Mouse (Mus musculus): ENCODE data around the gene Rpl35. TPM values are rescaled to one million over a fixed set of nuclear protein-coding genes. Genes with fewer than 3 reads are reported as not detected.
A peak's percentile ranks its signal among the peaks of the same experiment; 100 is the strongest.

Gene Rpl35
- total and polyA plus RNA-seq, 2 experiments from 2014 or later, result 110 to 596 TPM

DNA sequence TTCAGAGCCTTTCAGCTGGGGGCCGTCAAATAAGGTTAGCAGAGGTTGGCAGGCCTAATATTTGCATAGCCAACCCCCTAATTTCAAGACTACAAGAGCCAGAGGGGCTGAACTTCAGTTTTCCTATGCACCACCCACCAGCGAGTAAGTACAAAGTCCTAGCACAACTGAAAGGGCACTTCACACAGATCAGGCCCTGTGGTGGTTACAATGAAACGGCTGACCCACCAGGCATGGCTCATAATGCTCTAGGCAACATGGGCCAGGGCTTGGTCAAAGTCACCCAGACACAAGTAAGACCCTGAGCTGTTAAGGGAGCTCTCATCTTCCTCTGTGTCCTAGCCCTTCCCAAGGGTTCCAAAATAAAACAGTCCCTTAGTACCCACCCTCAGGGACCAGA, 3.6 kb downstream of the Rpl35 start:
- no peak for ATAC-seq (ENCODE audit: low FRiP score)
- Histone ChIP-seq H3K9ac (replicated peaks; ENCODE audit: low read length, poor library complexity, severe bottlenecking) (no peak overlapping the region), H3K4me3 (ENCODE audit: low read depth, low read length) (no peak overlapping the region), H3K4me2 (ENCODE audit: low read depth, low read length, poor library complexity, severe bottlenecking) (no peak overlapping the region), H3K4me1 (ENCODE audit: insufficient read depth, low read length) (peaks cover 8% of the 10 kb centered on the region; the same call in 1 of the 2 replicates), H3K27ac (ENCODE audit: low read depth, low read length) (no peak overlapping the region), H3K9me3 (ENCODE audit: low read length) (no peaks in the 10 kb centered on the region), H3K36me3 (ENCODE audit: insufficient read depth, low read length) (peaks cover 27% of the 10 kb centered on the region), H3K27me3 (ENCODE audit: insufficient read depth, low read length) (no peaks in the 10 kb centered on the region)
- 79% methylated on average over 3 of the region's 3 CpGs for WGBS
- DNase-seq (ENCODE audit: low spot score), result no peak
- TF ChIP-seq CTCF (IDR thresholded peaks at IDR 0.05), result no peak

DNA sequence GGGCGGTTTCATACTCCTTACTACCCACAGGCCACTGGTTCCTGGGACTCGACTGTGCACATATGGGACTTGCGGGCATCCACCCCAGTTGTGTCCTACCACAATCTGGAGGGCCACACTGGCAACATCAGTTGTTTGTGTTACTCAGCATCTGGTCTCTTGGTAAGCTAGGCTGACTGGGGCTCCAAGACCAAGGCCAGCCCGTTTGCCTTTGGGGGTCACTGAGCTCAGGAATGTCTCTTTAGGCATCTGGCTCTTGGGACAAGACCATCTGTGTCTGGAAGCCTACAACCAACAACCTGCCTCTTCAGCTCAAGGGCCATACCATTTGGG, 4.9 kb downstream of the Rpl35 start:
- Histone ChIP-seq H3K4me2 (ENCODE audit: low read depth, low read length, poor library complexity, severe bottlenecking) (no peak overlapping the region), H3K27me3 (ENCODE audit: insufficient read depth, low read length) (no peaks in the 10 kb centered on the region), H3K4me3 (ENCODE audit: low read depth, low read length) (no peak overlapping the region), H3K9me3 (ENCODE audit: low read length) (no peaks in the 10 kb centered on the region), H3K27ac (ENCODE audit: low read depth, low read length) (no peak overlapping the region), H3K4me1 (ENCODE audit: insufficient read depth, low read length) (0 out of 2 replicates have a peak, but pooled peaks cover 4% of the 10 kb centered on the region), H3K9ac (replicated peaks; ENCODE audit: low read length, poor library complexity, severe bottlenecking) (no peak overlapping the region), H3K36me3 (ENCODE audit: insufficient read depth, low read length) (peaks cover 27% of the 10 kb centered on the region)
- 87% methylated on average over 4 of the region's 4 CpGs for WGBS
- DNase-seq (ENCODE audit: low spot score), result no peak
- no peak for TF ChIP-seq CTCF (IDR thresholded peaks at IDR 0.05)
- ATAC-seq (ENCODE audit: low FRiP score), result no peak

DNA sequence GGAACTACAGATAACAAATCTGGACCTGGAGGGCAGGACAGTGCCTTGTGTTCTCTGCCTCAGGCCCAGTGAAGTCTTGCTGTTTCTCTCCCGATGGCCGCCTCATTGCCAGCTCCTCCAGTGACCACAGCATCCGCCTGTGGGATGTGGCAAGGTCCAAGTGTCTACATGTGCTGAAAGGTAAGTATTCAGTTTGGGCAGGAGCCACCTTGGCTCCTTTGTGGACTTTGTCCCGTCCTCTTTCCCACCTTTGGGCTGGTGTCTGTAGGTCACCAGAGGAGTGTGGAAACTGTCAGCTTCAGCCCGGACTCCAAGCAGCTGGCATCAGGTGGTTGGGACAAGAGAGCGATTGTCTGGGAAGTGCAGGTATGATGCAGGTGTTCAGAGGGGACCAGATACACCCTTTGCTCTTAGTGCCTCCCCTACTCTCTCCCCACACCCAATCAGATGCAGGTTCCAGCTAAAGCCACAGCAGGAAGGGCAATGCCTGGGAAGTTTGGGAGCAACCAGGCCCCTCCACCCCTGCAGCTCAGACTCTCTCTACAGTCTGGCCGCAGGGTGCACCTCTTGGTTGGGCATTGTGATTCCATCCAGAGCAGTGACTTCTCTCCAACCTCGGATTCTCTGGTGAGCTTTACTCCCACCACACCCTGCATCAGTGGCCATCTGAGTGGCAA, 5.4 kb downstream of the Rpl35 start:
- ATAC-seq (ENCODE audit: low FRiP score), result no peak
- Histone ChIP-seq H3K4me2 (ENCODE audit: low read depth, low read length, poor library complexity, severe bottlenecking) (no peak overlapping the region), H3K27me3 (ENCODE audit: insufficient read depth, low read length) (no peaks in the 10 kb centered on the region), H3K4me1 (ENCODE audit: insufficient read depth, low read length) (0 out of 2 replicates have a peak, but pooled peaks cover 4% of the 10 kb centered on the region), H3K4me3 (ENCODE audit: low read depth, low read length) (no peak overlapping the region), H3K36me3 (ENCODE audit: insufficient read depth, low read length) (peaks cover 27% of the 10 kb centered on the region), H3K9ac (replicated peaks; ENCODE audit: low read length, poor library complexity, severe bottlenecking) (no peak overlapping the region), H3K27ac (ENCODE audit: low read depth, low read length) (no peak overlapping the region), H3K9me3 (ENCODE audit: low read length) (no peaks in the 10 kb centered on the region)
- DNase-seq (ENCODE audit: low spot score), result no peak
- no peak for TF ChIP-seq CTCF (IDR thresholded peaks at IDR 0.05)
- 69% methylated on average over 8 of the region's 8 CpGs for WGBS

GRCm38 (mm10) chr2:38999381-38999780, 6.0 kb downstream of the Rpl35 start:
- H3K27ac ChIP-seq (ENCODE audit: low read depth, low read length), result no peak overlapping the region
- no peak for ATAC-seq (ENCODE audit: low FRiP score)

GRCm38 (mm10) chr2:38997386-38998374, 7.7 kb downstream of the Rpl35 start, which contains the start of gene Wdr38:
Gene Wdr38, plus strand, starts transcription at chr2:38997476.
- Histone ChIP-seq H3K27me3 (ENCODE audit: insufficient read depth, low read length) (no peaks in the 10 kb centered on the region), H3K9ac (replicated peaks; ENCODE audit: low read length, poor library complexity, severe bottlenecking) (no peak within 1 kb of the TSS), H3K4me3 (ENCODE audit: low read depth, low read length) (peak within 1 kb of the TSS; percentile 32), H3K9me3 (ENCODE audit: low read length) (no peaks in the 10 kb centered on the region), H3K27ac (ENCODE audit: low read depth, low read length) (no peak within 1 kb of the TSS), H3K36me3 (ENCODE audit: insufficient read depth, low read length) (peaks cover 23% of the 10 kb centered on the region), H3K4me2 (ENCODE audit: low read depth, low read length, poor library complexity, severe bottlenecking) (peak within 1 kb of the TSS; percentile 49), H3K4me1 (ENCODE audit: insufficient read depth, low read length) (0 out of 2 replicates have a peak, but pooled peaks cover 4% of the 10 kb centered on the region)
- peak; percentile 94 for TF ChIP-seq CTCF (IDR thresholded peaks at IDR 0.05)
- ATAC-seq (ENCODE audit: low FRiP score) (peak; percentile 85), DNase-seq (ENCODE audit: low spot score) (peak; percentile 90)
- WGBS, result 16% methylated on average over 33 of the region's 33 CpGs

More at GRCm38 (mm10) chr2:38999381-38999780, 6.0 kb downstream of the Rpl35 start:
- Histone ChIP-seq H3K27me3 (ENCODE audit: insufficient read depth, low read length) (no peaks in the 10 kb centered on the region), H3K4me3 (ENCODE audit: low read depth, low read length) (no peak overlapping the region), H3K9ac (replicated peaks; ENCODE audit: low read length, poor library complexity, severe bottlenecking) (no peak overlapping the region), H3K4me1 (ENCODE audit: insufficient read depth, low read length) (0 out of 2 replicates have a peak, but pooled peaks cover 4% of the 10 kb centered on the region), H3K4me2 (ENCODE audit: low read depth, low read length, poor library complexity, severe bottlenecking) (no peak overlapping the region), H3K36me3 (ENCODE audit: insufficient read depth, low read length) (peaks cover 27% of the 10 kb centered on the region), H3K9me3 (ENCODE audit: low read length) (no peaks in the 10 kb centered on the region)
- WGBS, result 57% methylated on average over 4 of the region's 4 CpGs
- DNase-seq (ENCODE audit: low spot score), result no peak
- TF ChIP-seq CTCF (IDR thresholded peaks at IDR 0.05), result no peak
